Mouse (Mus musculus): ENCODE measurements around the gene Dyrk2.

The Dyrk2 gene

DNA sequence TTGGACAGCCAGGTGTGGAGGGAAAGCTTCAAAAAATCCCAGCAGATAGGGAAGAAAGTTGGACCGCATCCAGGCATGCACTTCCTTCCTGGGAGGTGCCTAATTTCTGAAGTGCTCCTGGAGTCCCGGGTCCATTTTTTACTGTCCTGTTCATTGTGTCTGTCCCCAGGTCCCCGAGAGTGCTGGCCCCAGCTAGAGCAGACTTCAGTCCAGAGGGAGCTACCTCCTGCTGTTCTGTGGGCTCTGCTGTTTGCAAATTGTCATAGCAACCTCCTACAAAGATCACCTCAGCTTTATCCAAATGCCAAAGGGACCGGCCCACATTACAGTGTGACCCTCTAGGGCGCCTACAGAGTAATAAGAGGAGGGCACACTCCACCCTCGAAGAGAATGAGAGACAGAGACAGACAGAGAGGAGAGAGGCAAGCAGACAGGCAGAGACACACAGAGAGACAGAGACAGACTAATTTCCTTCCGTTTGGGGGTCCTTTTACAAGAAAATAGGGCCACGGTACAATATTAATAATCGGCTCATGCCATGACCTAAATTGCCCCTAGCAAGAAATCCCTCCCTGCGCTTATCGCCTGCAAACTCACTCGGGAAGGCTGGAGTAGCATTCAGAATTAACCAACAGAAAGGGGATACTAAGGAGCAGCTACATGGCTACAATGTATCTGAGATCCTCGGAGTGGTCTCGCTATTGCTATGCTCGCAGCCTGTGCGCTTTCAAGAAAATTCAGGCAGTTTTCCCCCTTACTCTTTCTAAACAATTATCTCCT lies at the start of gene Dyrk2:
Dyrk2 (minus strand) TSS at position 9 of the 780 bp plus-strand sequence.
- in situ Hi-C loops (cut with MboI; ENCODE audit: low pct_unique_long_range_greater_than_20kb in 1 of 2, low sequenced_read_pairs in 2 of 2, unreplicated experiment in 1 of 2) = no loop called here

DNA sequence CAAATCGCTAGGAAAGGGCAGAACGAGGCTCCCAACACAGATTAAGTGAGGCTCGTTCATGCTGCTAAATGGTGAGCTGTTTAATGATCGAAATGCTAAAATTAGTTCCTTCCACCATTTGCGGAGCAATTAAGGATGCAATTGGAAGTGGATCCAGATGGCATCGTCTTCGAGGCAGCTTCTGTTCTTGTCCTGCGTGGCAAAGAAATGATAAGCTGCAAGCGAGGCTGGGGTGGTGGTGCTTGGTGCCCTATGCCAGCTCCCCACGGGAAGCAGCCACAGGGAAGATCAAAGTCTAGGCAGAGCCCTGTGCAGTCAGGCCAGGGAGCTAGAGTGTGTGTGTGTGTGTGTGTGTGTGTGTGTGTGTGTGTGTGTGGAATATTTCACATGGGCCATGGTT lies 32.6 kb upstream of the Dyrk2 start:
- in situ Hi-C loops (cut with MboI; ENCODE audit: low pct_unique_long_range_greater_than_20kb in 1 of 2, low sequenced_read_pairs in 2 of 2, unreplicated experiment in 1 of 2) = no loop called here

DNA sequence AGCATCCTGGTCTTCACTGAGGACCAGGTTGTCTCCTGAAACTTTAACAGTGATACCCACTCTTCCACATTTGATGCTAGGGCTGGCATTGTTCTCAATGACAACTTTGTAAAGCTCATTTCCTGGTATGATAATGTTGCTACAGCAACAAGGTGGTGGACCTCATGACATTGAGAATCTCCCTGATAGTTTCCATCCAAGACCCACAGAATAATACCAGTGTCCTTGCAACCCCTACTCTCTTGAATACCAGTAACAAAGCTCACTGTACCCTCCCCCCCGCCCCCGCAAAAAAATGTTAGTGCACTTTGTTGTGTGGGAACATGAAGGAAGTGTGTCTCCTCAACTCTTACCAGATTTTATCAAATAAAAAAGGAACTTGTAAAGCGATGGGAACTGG lies 23.6 kb upstream of the Dyrk2 start:
- in situ Hi-C loops (cut with MboI; ENCODE audit: low pct_unique_long_range_greater_than_20kb in 1 of 2, low sequenced_read_pairs in 2 of 2, unreplicated experiment in 1 of 2) = no loop called here

DNA sequence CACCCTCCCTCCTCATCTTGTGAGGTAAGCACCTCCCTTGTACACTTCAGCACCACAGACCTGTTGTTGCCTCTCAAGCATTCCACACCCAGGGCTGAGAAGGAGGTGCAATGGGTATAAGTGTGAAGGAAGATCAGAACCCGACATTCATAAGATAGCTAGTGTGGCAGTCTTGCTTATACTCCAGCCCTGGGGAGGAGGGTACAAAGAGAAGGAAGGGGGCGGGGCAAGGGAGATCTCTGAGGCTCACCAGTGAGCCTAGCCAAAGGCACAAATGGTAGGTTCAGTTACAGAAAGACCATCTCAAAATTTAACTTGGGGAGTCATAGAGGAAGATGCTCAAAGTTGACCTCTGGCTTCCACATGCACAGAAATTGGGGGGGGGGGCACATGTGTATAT lies 14.1 kb upstream of the Dyrk2 start:
- in situ Hi-C loops (cut with MboI; ENCODE audit: low pct_unique_long_range_greater_than_20kb in 1 of 2, low sequenced_read_pairs in 2 of 2, unreplicated experiment in 1 of 2) = no loop called here

DNA sequence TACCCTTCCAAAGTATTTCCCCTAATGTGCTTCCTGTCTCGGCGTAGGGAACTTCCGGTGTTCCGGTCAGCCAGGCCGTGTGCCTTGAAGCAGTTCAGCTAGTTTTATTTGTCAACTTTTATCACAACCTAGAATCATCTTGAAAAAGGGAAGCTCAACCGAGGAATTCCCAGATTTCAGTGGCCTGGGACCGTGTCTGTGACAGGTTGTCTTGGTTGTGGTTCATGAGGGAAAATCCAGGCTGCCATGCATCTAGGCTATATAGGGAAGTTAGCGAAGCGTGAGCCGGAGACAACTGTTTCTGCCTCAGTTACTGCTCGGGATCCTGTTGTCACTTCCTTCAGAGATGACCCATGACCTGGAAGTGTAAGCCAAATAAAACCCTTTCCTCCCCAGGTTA lies 13.3 kb upstream of the Dyrk2 start:
- in situ Hi-C loops (cut with MboI; ENCODE audit: low pct_unique_long_range_greater_than_20kb in 1 of 2, low sequenced_read_pairs in 2 of 2, unreplicated experiment in 1 of 2) = no loop called here

DNA sequence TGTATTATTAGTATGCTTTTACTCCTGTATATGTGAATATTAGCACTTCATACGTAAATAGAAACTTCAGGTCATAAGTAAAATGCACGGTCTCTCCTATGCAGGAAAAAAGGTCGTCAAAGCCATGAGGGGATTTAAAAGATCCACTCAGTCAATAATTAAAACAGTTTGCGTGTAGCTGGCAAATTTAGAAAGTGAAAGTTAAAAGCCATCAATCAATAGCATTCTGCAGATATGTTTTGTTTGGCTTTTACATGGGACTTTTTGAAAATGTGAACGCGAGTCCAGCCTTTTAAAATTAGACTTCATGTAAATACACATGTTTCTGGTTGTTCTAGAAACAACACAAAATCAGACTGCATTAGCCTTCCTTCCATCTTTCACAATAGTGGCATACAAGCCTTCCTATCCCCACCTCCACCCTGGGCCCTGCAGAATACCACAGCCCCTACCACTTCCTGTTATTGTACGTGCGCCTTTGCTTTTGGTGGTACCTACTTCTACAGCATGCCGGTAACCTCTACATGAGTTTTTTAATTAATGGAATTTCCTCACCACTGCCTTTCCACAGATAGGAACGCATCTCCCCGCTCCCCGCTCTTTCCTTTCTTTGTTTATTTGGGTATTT lies 12.4 kb upstream of the Dyrk2 start:
- in situ Hi-C loops (cut with MboI; ENCODE audit: low pct_unique_long_range_greater_than_20kb in 1 of 2, low sequenced_read_pairs in 2 of 2, unreplicated experiment in 1 of 2) = no loop called here

DNA sequence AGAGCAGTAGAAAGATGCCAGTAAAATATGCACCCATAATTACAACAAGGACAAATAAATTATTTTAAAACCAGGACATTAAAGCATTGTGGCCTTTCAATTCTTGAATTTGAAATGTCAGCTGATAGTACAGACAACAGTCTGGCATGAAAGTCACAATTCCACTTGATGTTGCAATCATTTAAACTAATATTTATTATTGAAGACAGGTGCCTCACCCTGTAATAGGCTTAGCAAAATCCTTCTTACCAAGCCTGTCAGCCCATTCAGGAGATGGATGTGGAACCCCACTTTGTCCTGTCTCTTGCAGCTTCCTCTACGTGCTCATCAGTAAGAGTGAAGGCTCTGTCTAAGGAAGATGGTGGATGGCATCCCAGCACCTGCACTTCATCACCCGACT lies 10.8 kb upstream of the Dyrk2 start:
- in situ Hi-C loops (cut with MboI; ENCODE audit: low pct_unique_long_range_greater_than_20kb in 1 of 2, low sequenced_read_pairs in 2 of 2, unreplicated experiment in 1 of 2) = no loop called here

DNA sequence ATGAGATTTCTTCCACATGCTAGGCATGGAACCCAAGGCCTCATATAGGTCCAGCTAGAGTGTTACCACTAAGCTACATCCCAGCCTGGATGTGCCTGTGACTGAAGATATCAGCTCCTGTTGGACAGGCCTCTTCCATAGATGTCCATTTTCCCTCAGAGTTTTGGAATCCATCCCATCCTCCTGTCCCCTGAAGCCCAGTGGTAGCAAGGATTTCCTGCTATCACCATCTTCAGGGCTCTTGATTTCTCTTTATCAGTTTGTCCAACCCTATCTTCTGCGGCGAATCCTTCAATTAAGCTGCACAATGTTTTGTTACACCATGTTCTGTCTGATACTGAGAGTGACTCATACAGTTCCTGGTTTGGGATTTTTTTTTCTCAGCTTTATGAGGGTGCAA lies 2.2 kb upstream of the Dyrk2 start:
- in situ Hi-C loops (cut with MboI; ENCODE audit: low pct_unique_long_range_greater_than_20kb in 1 of 2, low sequenced_read_pairs in 2 of 2, unreplicated experiment in 1 of 2) = no loop called here

DNA sequence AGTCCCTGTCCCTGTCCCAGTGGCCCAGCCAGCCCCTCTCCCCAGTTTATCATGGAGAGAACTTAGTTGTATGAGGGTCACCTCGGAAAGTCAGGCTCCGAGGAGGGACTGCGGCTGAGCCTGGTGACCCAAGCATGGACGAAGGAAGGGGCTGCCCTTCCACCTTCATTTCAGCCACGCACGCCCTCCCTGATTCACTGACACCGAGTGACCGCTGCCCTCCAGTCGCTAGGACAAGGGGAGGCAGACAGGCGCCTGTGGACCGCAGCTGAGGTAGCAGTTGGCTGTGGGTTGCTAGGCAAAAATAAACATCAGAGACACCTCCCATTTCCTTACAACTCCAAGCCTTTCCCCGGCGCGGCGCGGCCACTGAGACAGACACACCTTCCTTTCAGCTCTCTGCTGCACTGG lies 413 bp downstream of the Dyrk2 start:
- in situ Hi-C loops (cut with MboI; ENCODE audit: low pct_unique_long_range_greater_than_20kb in 1 of 2, low sequenced_read_pairs in 2 of 2, unreplicated experiment in 1 of 2) = no loop called here

DNA sequence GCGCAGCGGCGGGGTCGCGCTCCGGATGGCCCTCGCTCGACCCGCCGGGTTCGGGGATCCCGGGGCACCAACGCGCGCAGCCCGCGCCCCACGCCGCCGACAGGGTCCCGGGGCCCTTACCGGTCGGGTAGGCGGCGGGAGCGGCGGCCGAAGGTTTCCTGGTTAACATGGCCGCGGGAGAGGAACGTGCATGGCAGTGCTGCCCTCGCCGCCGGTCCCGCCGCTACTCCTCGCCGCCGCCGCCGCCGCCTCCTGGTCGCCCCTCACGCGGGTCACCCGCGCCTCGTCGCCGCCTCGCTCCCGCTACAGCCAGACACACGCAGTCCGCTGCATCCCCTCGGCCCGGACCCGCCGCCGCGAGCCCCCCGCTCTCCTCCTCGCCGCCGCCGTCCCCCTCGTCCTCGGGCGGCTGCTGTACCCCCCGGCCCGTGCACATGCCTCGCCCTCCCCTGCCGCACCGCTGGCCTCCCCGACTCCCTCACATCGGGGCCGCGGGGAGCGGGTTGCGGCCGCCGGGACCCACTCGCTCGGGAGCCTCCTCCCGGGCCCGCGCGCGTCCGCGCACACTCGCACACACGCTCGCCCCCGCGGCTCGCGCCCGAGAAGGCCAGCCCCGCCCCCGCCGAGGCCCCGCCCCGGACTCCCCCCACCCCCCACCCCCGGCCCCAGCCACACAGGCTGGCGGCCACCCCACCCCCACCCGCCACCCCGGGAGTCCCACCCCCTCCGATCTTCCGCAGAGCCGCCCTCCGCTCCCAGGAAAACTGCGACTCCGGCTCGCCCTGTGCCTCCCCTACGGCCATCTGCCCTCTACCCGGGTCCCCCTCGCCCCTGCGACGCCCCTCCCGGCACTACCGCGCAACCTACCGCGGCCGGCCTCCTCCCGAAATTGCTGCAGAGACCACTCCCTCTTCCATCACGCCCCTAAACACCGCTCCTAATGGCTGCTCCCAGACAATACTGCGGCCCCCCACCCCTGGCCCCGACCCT lies 1.1 kb downstream of the Dyrk2 start:
- in situ Hi-C loops (cut with MboI; ENCODE audit: low pct_unique_long_range_greater_than_20kb in 1 of 2, low sequenced_read_pairs in 2 of 2, unreplicated experiment in 1 of 2) = no loop called here

DNA sequence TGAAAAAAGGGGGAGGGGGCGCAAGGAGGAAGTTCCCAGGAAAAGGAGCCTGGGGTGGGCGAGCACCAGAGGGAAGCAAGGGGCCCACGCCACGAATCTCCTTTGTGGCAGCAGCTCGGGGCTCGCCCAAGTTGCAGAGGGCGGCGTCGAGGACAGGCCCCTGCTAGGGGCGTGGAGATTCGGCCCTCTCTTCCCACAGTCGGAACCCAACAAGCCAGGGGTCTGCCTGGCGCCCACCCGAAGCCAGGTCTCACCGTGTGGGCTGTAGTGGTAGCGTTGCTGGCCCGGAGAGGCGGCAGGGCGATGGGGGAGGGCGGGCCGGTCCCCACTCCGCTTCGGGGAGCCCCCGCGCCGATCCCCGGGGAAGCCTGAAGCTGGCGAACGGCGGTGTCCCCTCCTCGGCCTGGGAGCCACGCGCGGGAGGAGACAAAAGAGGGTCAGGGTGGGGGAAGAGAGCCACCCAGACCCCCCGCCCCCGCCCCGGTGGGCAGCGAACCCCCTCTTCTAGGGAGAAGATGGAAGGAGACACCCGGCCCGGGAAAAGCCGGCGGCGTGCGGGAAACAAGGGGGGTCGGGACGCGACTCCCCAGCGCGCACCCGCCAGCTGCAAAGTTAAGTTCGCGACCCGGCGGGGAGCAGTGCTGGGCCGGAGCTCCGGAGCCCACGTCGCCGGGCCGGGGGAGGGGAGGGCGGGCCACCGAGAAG lies 2.0 kb downstream of the Dyrk2 start:
- in situ Hi-C loops (cut with MboI; ENCODE audit: low pct_unique_long_range_greater_than_20kb in 1 of 2, low sequenced_read_pairs in 2 of 2, unreplicated experiment in 1 of 2) = no loop called here

DNA sequence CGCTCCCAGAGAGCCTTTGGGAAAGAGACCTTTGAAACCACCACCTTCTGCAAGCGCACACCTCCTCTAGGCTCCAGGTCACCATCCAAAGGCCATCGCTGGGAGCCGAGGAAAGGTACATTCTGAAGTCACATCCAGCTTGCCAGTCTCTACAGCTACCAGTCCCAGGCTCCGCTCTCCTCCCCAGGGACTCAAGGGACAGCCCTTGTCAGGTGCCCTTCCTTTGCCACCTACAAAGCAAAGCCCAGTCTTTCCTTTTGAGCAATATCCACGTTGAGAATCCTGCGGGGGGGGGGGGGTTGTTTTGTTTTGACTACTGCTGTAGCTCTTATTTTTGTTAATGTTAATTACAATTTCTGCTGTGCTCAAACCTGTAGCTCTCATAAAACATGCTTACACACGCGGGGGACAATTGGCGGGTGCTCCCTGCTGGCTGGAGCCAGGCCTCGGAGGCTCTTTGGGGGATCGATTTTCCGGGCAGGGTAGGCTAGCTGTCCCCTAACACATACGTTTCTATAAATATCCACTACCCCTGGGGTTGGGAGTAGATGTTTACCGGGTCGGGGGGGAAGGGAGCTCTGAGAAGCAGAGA lies 2.6 kb downstream of the Dyrk2 start:
- in situ Hi-C loops (cut with MboI; ENCODE audit: low pct_unique_long_range_greater_than_20kb in 1 of 2, low sequenced_read_pairs in 2 of 2, unreplicated experiment in 1 of 2) = no loop called here

DNA sequence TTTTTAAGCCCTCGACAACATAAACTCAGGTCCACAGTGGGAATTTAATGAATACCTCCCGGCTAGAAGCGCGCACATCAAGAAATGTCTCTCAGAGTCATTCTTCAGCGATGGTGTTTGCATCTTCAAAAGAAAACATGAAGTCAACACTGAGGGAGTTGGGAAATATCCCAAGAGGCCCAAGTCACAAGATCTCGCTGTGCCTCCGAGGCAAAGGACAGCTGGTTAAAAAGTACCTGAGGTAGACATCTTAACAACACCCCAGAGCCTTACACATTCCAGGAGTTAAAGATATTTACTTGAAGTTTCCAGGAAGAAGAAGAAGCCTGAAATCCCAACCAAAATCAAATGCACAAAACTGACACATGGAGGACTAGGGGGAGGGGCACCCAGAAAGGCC lies 5.0 kb downstream of the Dyrk2 start:
- in situ Hi-C loops (cut with MboI; ENCODE audit: low pct_unique_long_range_greater_than_20kb in 1 of 2, low sequenced_read_pairs in 2 of 2, unreplicated experiment in 1 of 2) = no loop called here

DNA sequence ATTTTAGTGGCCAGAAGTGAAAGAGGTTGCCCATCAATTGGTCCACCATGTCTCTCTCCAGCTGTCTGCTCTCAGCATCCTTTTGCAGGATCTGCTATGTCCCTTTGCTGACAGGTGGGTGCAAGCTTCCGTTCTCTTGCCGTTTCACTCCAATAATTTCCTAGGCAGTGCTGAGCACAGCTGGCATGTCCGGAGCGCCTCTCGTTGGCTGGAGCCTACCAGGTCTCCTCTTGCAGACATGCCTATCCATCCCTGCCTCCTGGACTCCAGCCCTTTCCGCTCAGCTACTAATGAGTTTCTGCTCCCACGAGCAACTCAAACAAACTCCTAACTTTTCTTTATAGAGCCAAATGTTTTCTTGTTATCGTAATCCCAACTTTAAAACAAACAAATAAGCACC lies 6.4 kb downstream of the Dyrk2 start:
- in situ Hi-C loops (cut with MboI; ENCODE audit: low pct_unique_long_range_greater_than_20kb in 1 of 2, low sequenced_read_pairs in 2 of 2, unreplicated experiment in 1 of 2) = no loop called here

DNA sequence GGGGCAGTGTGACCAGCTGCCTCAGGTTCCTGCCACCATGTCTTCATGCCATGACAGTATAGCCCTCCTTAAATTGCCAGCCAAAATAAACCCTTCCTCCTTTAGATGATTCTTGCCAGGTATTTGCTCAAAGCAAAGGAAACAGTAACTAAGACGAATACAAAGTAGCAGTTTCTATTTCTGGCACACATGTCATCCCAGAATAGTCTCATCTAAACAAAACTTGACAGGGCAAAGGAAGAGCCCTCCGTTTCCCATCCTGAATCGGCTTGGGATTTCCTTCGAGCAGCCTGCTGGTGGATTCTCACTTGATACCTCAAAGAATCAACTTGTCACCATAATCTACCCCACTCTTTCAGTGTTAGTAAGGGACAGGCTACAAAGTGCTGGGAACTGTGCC lies 7.8 kb downstream of the Dyrk2 start:
- in situ Hi-C loops (cut with MboI; ENCODE audit: low pct_unique_long_range_greater_than_20kb in 1 of 2, low sequenced_read_pairs in 2 of 2, unreplicated experiment in 1 of 2) = no loop called here

DNA sequence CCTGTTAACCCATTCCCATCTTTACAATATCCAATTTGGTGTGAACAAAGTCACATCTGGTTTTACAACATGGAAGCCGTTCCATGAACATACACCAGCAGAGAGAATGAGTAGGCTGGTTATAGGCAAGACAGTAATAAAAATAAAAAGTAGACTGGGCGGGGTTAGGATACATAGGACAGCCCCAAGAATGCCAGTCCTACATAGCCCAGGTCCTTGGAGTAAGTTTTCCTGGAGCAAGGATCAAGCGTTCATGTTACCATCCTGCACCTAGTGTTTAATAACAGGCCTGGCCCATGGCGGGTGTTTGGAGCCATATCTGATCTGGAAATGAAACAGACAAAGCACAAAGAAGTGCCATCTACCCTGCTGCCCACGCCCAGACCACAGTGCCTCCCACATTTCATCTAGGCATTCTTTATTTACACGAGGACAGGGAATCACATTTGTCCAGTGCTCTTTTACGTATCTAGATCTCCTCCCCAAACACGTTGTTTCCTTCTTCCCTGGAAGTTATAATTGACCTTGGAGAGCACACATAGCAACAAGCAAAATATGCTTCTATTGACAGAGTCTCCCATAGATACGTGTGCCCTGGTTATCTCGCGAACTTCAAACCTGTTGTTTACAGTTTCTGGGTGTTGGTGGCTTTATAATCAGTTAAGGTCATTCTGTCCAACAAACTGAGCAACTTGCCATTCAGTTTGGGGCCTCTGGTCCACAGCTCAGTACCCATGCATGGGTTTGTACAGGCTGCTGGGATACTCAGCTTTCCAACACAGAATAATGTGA lies 8.6 kb downstream of the Dyrk2 start:
- in situ Hi-C loops (cut with MboI; ENCODE audit: low pct_unique_long_range_greater_than_20kb in 1 of 2, low sequenced_read_pairs in 2 of 2, unreplicated experiment in 1 of 2) = no loop called here

DNA sequence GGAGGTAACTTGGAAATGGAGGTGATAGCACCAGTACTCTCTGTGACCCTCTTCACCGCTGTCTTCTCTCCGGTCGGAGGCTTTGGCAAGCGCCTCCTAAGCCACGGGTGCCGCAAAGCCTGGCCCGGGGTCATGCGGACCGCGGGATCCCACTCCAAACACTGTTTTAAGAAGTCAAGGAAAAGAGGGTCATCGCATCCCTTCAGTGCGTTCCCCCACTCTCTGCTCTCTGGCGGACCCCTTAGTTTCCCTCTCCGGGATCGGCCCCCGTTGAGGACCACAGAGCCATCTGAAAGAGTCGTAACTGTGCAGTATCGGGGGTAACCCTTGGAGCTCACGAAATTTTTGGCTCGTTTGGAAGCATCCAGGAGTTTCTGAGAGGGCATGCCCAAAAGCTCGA lies 10.4 kb downstream of the Dyrk2 start:
- in situ Hi-C loops (cut with MboI; ENCODE audit: low pct_unique_long_range_greater_than_20kb in 1 of 2, low sequenced_read_pairs in 2 of 2, unreplicated experiment in 1 of 2) = no loop called here

DNA sequence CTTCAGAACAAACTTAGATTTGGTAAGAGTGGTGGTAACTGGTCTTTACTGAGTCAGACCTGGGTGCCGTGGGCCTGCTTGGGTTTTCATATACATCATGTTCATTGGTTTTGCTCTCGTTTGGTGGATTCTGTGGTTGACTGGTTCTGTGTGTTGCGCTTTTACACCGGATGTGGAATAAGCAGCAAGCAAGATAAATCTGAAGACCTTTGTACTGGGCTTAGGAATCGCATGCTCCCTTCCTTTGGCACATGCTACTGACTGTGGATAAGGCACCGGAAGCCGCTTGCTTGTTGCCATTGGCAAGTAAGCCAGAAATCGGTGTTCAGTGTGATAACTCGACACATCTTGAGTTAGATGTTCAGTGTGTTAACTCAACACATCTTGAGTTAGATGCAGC lies 15.4 kb downstream of the Dyrk2 start:
- in situ Hi-C loops (cut with MboI; ENCODE audit: low pct_unique_long_range_greater_than_20kb in 1 of 2, low sequenced_read_pairs in 2 of 2, unreplicated experiment in 1 of 2) = no loop called here
